Mouse (Mus musculus) midbrain, embryonic 11.5 days (tissue): ENCODE measurements around the gene Gm7029. TPM values are rescaled to one million over a fixed set of nuclear protein-coding genes. Genes with fewer than 3 reads are reported as not detected.
A peak's percentile ranks its signal among the peaks of the same experiment; 100 is the strongest.

ENCODE experiments used
- ATAC-seq: fragments of 200-750 bp; cut with Nextera tagmentation; 2 replicates; pipeline ENCODE4 v1.8.0; 2017; ENCODE audit warnings: moderate TSS enrichment, moderate library complexity; ENCODE audit not compliant: low FRiP score
- DNase-seq: peaks from one replicate; pipeline ENCODE4 v3.0.0; 2015; ENCODE audit warnings: low spot score; ENCODE audit errors: missing footprints
- H3K27ac ChIP-seq: fragments of 300-500 bp; sonication (generic); 2 replicates; pipeline ENCODE4 v1.5.1; 2014; ENCODE audit warnings: low read depth, low read length
- H3K27me3 ChIP-seq: fragments of 300-500 bp; sonication (generic); 2 replicates; pipeline ENCODE4 v1.6.1; 2014; ENCODE audit warnings: mild to moderate bottlenecking, low read length, moderate library complexity, mixed read lengths; ENCODE audit not compliant: control insufficient read depth, insufficient read depth
- H3K36me3 ChIP-seq: fragments of 300-500 bp; sonication (generic); 2 replicates; pipeline ENCODE4 v1.6.1; 2014; ENCODE audit warnings: mild to moderate bottlenecking, low read length, moderate library complexity, mixed read lengths; ENCODE audit not compliant: control insufficient read depth, insufficient read depth
- H3K4me1 ChIP-seq: fragments of 300-500 bp; sonication (generic); 2 replicates; pipeline ENCODE4 v1.6.1; 2014; ENCODE audit warnings: low read length; ENCODE audit not compliant: control insufficient read depth, insufficient read depth
- H3K4me2 ChIP-seq: fragments of 300-500 bp; sonication (generic); 2 replicates; pipeline ENCODE4 v1.6.1; 2014; ENCODE audit warnings: mild to moderate bottlenecking, moderate library complexity
- H3K4me3 ChIP-seq: fragments of 300-500 bp; sonication (generic); 2 replicates; pipeline ENCODE4 v1.5.1; 2014; ENCODE audit warnings: low read depth, low read length
- H3K9ac ChIP-seq: fragments of 300-500 bp; sonication (generic); 2 replicates; pipeline ENCODE4 v1.6.1; 2014; ENCODE audit warnings: low read length
- H3K9me3 ChIP-seq: fragments of 300-500 bp; sonication (generic); 2 replicates; pipeline ENCODE4 v1.6.1; 2016; ENCODE audit warnings: low read length; ENCODE audit not compliant: control insufficient read depth
- WGBS: fragments of 180-500 bp; shearing (Covaris S2); extraction: QIAGEN DNeasy Blood & Tissue Kit; methylation state at CpG from one replicate; pipeline ENCODE4 v1.1.7; 2014; 5-methylcytosine and 5-hydroxymethylcytosine counted together
- polyA plus RNA-seq: library from polyadenylated mRNA; unstranded; fragments of >200 nt; fragmentation: Nextera tagmentation; extraction: Ambion mirVana; gene quantifications from 2 replicates; pipeline ENCODE4 v1.2.1, GENCODE M21; 2014

Gene Gm7029
- polyA plus RNA-seq, 1 experiment from 2014 or later, result not detected

- Histone ChIP-seq H3K4me1 (peaks cover 34% of the 10 kb centered on the region), H3K36me3 (peaks cover 24% of the 10 kb centered on the region), H3K9ac (peak within 1 kb of the TSS; percentile 65), H3K4me3 (peak within 1 kb of the TSS; percentile 65), H3K27me3 (no peaks in the 10 kb centered on the region; the same call in 1 of the 2 replicates), H3K4me2 (peak within 1 kb of the TSS; percentile 64), H3K27ac (peak within 1 kb of the TSS; percentile 71), H3K9me3 (no peaks in the 10 kb centered on the region)
- under 1% methylated on average over 28 of the region's 34 CpGs for WGBS
- ATAC-seq, result peak; percentile 92
- peak; percentile 99 for DNase-seq
Observed at GRCm38 (mm10) chr17:33915671-33916250, 42.1 kb downstream of the Gm7029 start, which contains the start of the genes Tapbp and Zbtb22. Gene Tapbp (plus strand): TSS chr17:33915899. Gene Zbtb22 (plus strand): TSS chr17:33915904.

- H3K4me1 ChIP-seq, result peaks cover 35% of the 10 kb centered on the region
- WGBS, result 3% methylated on average over 12 of the region's 20 CpGs
Observed at GRCm38 (mm10) chr17:33916294-33916693, 42.7 kb downstream of the Gm7029 start.

GRCm38 (mm10) chr17:33916847-33917655 lies 43.4 kb downstream of the Gm7029 start:
- H3K4me1 ChIP-seq, result peaks cover 35% of the 10 kb centered on the region
- peaks cover 24% of the 10 kb centered on the region for H3K36me3 ChIP-seq
- H3K9ac ChIP-seq, result peak overlapping the region; percentile 65
- WGBS, result 73% methylated on average over 31 of the region's 31 CpGs
- no peaks in the 10 kb centered on the region for H3K9me3 ChIP-seq
- no peak for DNase-seq
- peak overlapping the region; percentile 65 for H3K4me3 ChIP-seq
- H3K27me3 ChIP-seq, result no peaks in the 10 kb centered on the region; the same call in 1 of the 2 replicates
- peak overlapping the region; percentile 64 for H3K4me2 ChIP-seq
- no peak overlapping the region for H3K27ac ChIP-seq
- ATAC-seq, result no peak

More at GRCm38 (mm10) chr17:33916294-33916693, 42.7 kb downstream of the Gm7029 start:
- Histone ChIP-seq H3K4me3 (peak overlapping the region; percentile 65), H3K36me3 (peaks cover 24% of the 10 kb centered on the region), H3K27ac (peak overlapping the region; percentile 71), H3K9me3 (no peaks in the 10 kb centered on the region), H3K9ac (peak overlapping the region; percentile 65), H3K27me3 (no peaks in the 10 kb centered on the region; the same call in 1 of the 2 replicates), H3K4me2 (peak overlapping the region; percentile 64)
- ATAC-seq (peak; percentile 39), DNase-seq (peak; percentile 95)

- Histone ChIP-seq H3K27ac (no peak overlapping the region), H3K4me1 (peaks cover 35% of the 10 kb centered on the region), H3K9me3 (no peaks in the 10 kb centered on the region), H3K9ac (no peak overlapping the region), H3K4me3 (no peak overlapping the region), H3K27me3 (no peaks in the 10 kb centered on the region; the same call in 1 of the 2 replicates), H3K36me3 (peaks cover 19% of the 10 kb centered on the region), H3K4me2 (0 out of 2 replicates have a peak overlapping the region, but pooled peaks have one; percentile 2)
- DNase-seq (no peak), ATAC-seq (no peak)
- WGBS, result 85% methylated on average over 18 of the region's 18 CpGs
Observed at GRCm38 (mm10) chr17:33917656-33918292, 44.1 kb downstream of the Gm7029 start.

GRCm38 (mm10) chr17:33918293-33919203 lies 44.9 kb downstream of the Gm7029 start:
- no peaks in the 10 kb centered on the region for H3K9me3 ChIP-seq
- peak overlapping the region; percentile 95 for H3K4me2 ChIP-seq
- H3K27me3 ChIP-seq, result no peaks in the 10 kb centered on the region; the same call in 1 of the 2 replicates
- H3K4me1 ChIP-seq, result peaks cover 35% of the 10 kb centered on the region
- 59% methylated on average over 37 of the region's 37 CpGs for WGBS
- peak overlapping the region; percentile 64 for H3K9ac ChIP-seq
- H3K4me3 ChIP-seq, result peak overlapping the region; percentile 47; the same call in 1 of the 2 replicates
- peaks cover 14% of the 10 kb centered on the region for H3K36me3 ChIP-seq
- H3K27ac ChIP-seq, result no peak overlapping the region
- ATAC-seq, result no peak
- no peak for DNase-seq

- peak overlapping the region; percentile 95 for H3K4me2 ChIP-seq
- peak overlapping the region; percentile 44; the same call in 1 of the 2 replicates for H3K27ac ChIP-seq
- ATAC-seq, result no peak
- H3K27me3 ChIP-seq, result no peaks in the 10 kb centered on the region; the same call in 1 of the 2 replicates
- DNase-seq, result peak; percentile 96
- WGBS, result under 1% methylated on average over 49 of the region's 52 CpGs
- H3K4me1 ChIP-seq, result peaks cover 35% of the 10 kb centered on the region
- no peaks in the 10 kb centered on the region for H3K9me3 ChIP-seq
- H3K4me3 ChIP-seq, result peak overlapping the region; percentile 47
- H3K9ac ChIP-seq, result peak overlapping the region; percentile 64
- peaks cover 7% of the 10 kb centered on the region for H3K36me3 ChIP-seq
Observed at GRCm38 (mm10) chr17:33919351-33920281, 46.0 kb downstream of the Gm7029 start.

- peak overlapping the region; percentile 95 for H3K4me2 ChIP-seq
- H3K9ac ChIP-seq, result peak overlapping the region; percentile 64
- ATAC-seq (peak; percentile 59), DNase-seq (peak; percentile 98)
- peak overlapping the region; percentile 47 for H3K4me3 ChIP-seq
- H3K36me3 ChIP-seq, result peaks cover 7% of the 10 kb centered on the region
- H3K4me1 ChIP-seq, result peaks cover 30% of the 10 kb centered on the region
- no peaks in the 10 kb centered on the region for H3K9me3 ChIP-seq
- under 1% methylated on average over 36 of the region's 36 CpGs for WGBS
- H3K27me3 ChIP-seq, result no peaks in the 10 kb centered on the region; the same call in 1 of the 2 replicates
- H3K27ac ChIP-seq, result peak overlapping the region; percentile 25; the same call in 1 of the 2 replicates
Observed at GRCm38 (mm10) chr17:33920282-33921097, 46.9 kb downstream of the Gm7029 start.
